Mouse (Mus musculus) limb, embryonic 12.5 days (tissue): ENCODE data around the gene Sf3a3. TPM values are rescaled to one million over a fixed set of nuclear protein-coding genes. Genes with fewer than 3 reads are reported as not detected.

Experiments
- ATAC-seq: fragments of 200-750 bp; cut with Nextera tagmentation; 2 replicates; pipeline ENCODE4 v1.8.0; 2017; ENCODE audit warnings: low read depth, moderate TSS enrichment; ENCODE audit not compliant: insufficient number of reproducible peaks, insufficient read depth, low FRiP score, low TSS enrichment
- H3K27ac ChIP-seq: fragments of 300-500 bp; sonication (generic); 2 replicates; pipeline ENCODE4 v1.5.1; 2016; ENCODE audit warnings: mild to moderate bottlenecking, moderate library complexity
- H3K27me3 ChIP-seq: fragments of 300-500 bp; sonication (generic); 2 replicates; pipeline ENCODE4 v1.6.1; 2016; ENCODE audit warnings: mild to moderate bottlenecking, moderate library complexity
- H3K36me3 ChIP-seq: fragments of 300-500 bp; sonication (generic); 2 replicates; pipeline ENCODE4 v1.6.1; 2016; ENCODE audit warnings: mild to moderate bottlenecking, moderate library complexity
- H3K4me1 ChIP-seq: fragments of 300-500 bp; sonication (generic); replicated peaks from 2 replicates; pipeline ENCODE4 v1.6.1; 2016
- H3K4me2 ChIP-seq: fragments of 300-500 bp; sonication (generic); 2 replicates; pipeline ENCODE4 v1.6.1; 2016; ENCODE audit warnings: mild to moderate bottlenecking, moderate library complexity
- H3K4me3 ChIP-seq: fragments of 300-500 bp; sonication (generic); replicated peaks from 2 replicates; pipeline ENCODE4 v1.5.1; 2016; ENCODE audit warnings: mild to moderate bottlenecking
- H3K9ac ChIP-seq: fragments of 300-500 bp; sonication (generic); replicated peaks from 2 replicates; pipeline ENCODE4 v1.6.1; 2016; ENCODE audit warnings: mild to moderate bottlenecking, moderate library complexity
- H3K9me3 ChIP-seq: fragments of 300-500 bp; sonication (generic); 2 replicates; pipeline ENCODE4 v1.6.1; 2016; ENCODE audit warnings: mild to moderate bottlenecking, moderate library complexity
- WGBS: fragments of 180-500 bp; shearing (Covaris S2); methylation state at CpG from one replicate; pipeline ENCODE4 v1.1.7; 2016; 5-methylcytosine and 5-hydroxymethylcytosine counted together
- polyA plus RNA-seq: library from polyadenylated mRNA; unstranded; fragments of >200 nt; fragmentation: Nextera tagmentation; extraction: Ambion mirVana; gene quantifications from 2 replicates; pipeline ENCODE4 v1.2.1, GENCODE M21; 2016

Sf3a3 gene
- polyA plus RNA-seq, 1 experiment from 2014 or later = 221 TPM

DNA sequence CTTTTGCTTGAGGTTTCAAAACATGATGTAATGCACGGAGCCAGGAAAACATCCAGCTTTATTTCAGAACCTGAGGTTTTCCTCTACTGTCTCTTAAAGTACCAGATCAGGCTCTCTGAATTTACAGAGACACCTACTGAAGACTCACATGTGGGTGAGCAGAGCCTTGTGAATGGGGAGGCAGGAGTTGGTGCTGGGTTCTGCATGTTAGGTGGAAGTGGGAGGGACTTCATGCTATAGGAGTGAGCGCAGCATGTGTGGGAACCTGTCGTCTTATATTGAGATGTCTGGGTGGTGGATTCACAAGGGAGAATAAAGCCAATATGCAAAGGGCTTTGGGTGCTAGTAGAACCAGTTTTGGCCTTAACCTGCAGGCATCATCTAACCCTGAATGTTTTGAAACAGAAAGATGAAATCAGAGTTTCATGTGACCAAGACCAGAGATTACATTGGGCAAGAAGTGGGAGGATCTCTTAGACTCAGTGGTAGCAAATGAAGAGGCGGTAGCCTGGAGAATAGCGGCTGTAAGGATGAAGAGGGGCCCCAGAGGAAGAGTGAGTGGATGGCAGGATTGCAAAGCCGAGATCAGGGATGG, 48.4 kb downstream of the Sf3a3 start:
- Histone ChIP-seq H3K36me3 (no peaks in the 10 kb centered on the region; the same call in 1 of the 2 replicates), H3K9me3 (no peaks in the 10 kb centered on the region), H3K9ac (no peak overlapping the region), H3K4me2 (no peak overlapping the region), H3K4me1 (no peaks in the 10 kb centered on the region), H3K27ac (no peak overlapping the region), H3K4me3 (no peak overlapping the region), H3K27me3 (no peaks in the 10 kb centered on the region)
- WGBS = 89% methylated on average over 6 of the region's 6 CpGs
- no peak for ATAC-seq

DNA sequence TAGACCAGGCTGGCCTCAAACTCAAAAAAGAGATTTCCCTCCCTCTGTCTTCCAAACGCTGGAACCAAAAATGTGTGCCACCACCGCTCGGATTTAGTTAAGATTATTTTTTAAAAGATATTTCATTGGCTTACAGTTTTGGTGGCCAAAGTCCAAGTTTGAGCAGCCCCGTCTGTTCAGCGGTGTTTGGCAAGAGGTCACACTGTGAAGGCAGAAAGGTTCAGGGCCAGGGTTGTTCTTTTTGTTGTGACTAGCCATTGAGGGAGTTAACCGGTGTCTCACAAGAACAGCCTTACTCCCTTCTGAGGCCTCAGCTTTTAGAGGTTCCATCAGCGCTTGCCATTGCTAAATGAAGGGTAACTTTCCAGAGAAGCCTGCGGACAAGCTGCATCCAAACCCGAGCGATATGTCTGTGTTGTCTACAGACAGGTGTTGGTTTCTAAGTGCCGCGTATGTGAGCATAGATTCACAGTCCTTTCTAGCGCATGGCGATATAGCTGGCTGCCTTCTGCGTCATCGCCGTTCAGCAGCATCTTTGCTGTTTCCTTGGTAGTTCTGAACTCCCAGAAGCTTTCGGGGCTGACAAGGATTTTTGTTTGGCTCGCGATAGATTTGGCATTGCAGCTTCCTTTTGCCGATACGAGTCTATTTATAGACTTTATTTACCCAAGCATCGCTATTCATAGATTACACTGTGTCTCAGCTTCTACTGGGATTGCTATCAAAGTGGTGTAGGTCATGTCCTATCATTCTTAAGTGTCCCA, 51.4 kb downstream of the Sf3a3 start:
- no peaks in the 10 kb centered on the region for H3K27me3 ChIP-seq
- no peak overlapping the region for H3K27ac ChIP-seq
- no peak overlapping the region for H3K4me2 ChIP-seq
- 93% methylated on average over 23 of the region's 23 CpGs for WGBS
- H3K4me3 ChIP-seq = no peak overlapping the region
- no peak for ATAC-seq
- H3K4me1 ChIP-seq = no peaks in the 10 kb centered on the region
- H3K9me3 ChIP-seq = no peaks in the 10 kb centered on the region
- no peaks in the 10 kb centered on the region for H3K36me3 ChIP-seq
- H3K9ac ChIP-seq = no peak overlapping the region

DNA sequence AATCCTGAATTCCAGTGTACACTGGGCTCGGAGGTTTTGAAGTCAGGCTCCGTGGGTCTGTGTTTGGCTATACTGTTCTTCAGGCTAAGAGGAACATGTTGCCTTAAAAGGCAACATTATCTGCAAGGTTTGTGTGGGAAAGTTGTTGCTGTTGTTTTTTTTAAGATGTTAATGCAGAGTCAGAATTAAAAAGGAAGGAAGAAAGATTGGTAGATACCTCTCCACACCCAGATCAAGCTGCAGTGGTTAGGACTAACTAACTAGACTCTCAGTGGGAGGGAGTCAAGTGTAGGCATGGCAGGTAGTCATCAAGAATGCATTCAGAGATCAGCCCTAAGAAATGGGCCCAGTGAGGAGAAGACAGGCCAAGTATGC, 52.0 kb downstream of the Sf3a3 start:
- no peak overlapping the region for H3K4me2 ChIP-seq
- WGBS = 96% methylated on average over 2 of the region's 2 CpGs

DNA sequence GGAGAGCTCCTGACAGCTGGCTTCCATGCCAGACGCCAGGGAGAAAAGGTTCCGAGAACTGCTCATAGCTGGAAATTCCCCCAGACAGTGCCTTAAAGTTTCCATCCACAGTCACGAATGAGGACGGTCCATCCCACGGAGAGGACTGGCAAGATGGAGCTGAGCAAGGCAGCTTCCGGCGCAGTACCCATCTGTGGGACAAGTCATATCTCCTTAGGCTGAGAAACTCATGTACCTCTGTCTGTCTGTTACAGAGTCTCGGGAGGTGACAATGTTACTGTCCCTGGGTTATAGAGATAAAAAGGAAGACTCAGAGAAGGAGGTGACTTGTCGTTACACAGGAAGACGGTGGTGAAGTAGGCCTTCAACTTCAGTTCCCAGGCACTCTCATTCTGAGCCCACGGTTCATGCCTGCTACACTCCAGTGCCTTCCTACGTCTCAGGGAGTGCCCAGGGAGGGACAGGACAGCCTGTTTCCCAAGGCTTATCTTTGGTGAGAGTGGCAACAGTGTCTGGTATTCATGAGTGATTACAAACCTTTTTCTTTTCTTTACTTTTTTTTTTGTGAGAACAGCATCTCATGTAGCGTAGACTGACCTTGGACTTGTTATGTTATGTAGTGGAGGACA, 54.5 kb downstream of the Sf3a3 start:
- WGBS = 87% methylated on average over 13 of the region's 13 CpGs
- no peak overlapping the region for H3K4me3 ChIP-seq
- H3K4me1 ChIP-seq = no peaks in the 10 kb centered on the region
- ATAC-seq = no peak
- no peak overlapping the region for H3K9ac ChIP-seq
- no peaks in the 10 kb centered on the region for H3K9me3 ChIP-seq
- H3K27ac ChIP-seq = no peak overlapping the region
- H3K27me3 ChIP-seq = no peaks in the 10 kb centered on the region
- no peaks in the 10 kb centered on the region for H3K36me3 ChIP-seq
- H3K4me2 ChIP-seq = no peak overlapping the region

More for the DNA sequence above, 52.0 kb downstream of the Sf3a3 start:
- Histone ChIP-seq H3K27ac (0 out of 2 replicates have a peak overlapping the region, but pooled peaks have one; percentile 7), H3K9ac (no peak overlapping the region), H3K4me3 (no peak overlapping the region), H3K36me3 (no peaks in the 10 kb centered on the region), H3K4me1 (no peaks in the 10 kb centered on the region), H3K9me3 (no peaks in the 10 kb centered on the region), H3K27me3 (no peaks in the 10 kb centered on the region)
- ATAC-seq = no peak

DNA sequence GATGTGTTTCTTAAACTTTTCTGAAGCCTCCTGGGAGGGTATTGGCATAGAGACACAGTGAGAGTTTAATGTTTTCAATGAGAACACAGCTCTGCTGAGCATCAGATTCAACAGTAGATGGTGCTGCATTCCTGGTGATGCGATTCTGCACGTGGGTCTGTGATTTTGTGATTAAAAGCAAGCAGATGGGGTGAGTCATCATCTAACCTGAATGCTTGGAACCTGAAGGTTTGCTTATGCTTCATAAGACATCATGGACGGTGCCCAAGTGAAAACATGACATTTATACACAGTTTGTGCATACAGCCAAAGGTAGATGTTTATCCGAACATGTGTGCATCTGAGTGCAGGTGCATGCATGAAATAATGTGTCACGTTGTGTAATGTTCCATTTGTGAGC, 56.0 kb downstream of the Sf3a3 start:
- H3K36me3 ChIP-seq = no peaks in the 10 kb centered on the region
- H3K27ac ChIP-seq = no peak overlapping the region
- no peaks in the 10 kb centered on the region for H3K4me1 ChIP-seq
- H3K4me2 ChIP-seq = no peak overlapping the region
- WGBS = 76% methylated on average over 5 of the region's 5 CpGs
- no peaks in the 10 kb centered on the region for H3K27me3 ChIP-seq
- H3K9me3 ChIP-seq = no peaks in the 10 kb centered on the region
- no peak for ATAC-seq
- H3K4me3 ChIP-seq = no peak overlapping the region
- H3K9ac ChIP-seq = no peak overlapping the region

DNA sequence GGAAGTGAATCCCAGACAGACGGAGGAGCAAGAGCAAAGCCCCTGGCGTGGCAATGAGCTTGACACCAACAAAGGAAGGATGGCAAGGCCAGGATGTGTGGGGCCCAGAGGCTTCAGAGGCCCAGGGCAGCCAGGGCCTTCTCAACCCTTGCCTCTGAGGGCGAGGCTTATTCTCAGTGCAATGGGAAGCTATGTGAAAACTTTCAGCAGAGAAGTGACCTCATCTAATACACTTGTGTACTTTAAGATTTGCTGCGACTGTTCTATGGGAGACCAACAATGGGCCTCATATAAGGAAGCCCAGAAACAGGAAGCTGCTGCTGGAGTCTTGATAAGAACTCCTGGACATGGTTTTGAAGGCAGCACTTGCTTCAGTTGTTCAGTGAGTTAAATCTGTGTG, 57.5 kb downstream of the Sf3a3 start:
- 72% methylated on average over 4 of the region's 4 CpGs for WGBS

DNA sequence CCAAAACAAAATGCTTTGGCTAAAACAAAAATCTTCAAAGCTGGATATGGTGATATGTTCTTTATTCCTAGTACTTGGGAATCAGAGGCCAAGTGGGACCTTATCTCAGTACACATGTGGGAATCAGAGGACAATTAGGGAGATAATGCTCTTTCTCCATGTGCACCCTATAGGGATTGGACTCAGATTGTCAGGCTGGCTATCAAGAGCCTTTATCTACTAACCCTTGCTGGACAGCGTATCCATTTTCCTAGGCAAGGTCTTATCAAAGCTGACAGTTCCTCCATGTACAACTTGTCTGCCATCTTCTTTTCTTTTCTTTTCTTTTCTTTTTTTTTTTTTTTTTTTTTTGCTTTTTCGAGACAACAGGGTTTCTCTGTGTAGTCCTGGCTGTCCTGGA, 58.9 kb downstream of the Sf3a3 start:
- peaks cover under 1% of the 10 kb centered on the region; the same call in 1 of the 2 replicates for H3K36me3 ChIP-seq
- H3K9ac ChIP-seq = no peak overlapping the region
- no peak overlapping the region for H3K27ac ChIP-seq
- H3K27me3 ChIP-seq = no peaks in the 10 kb centered on the region
- H3K4me1 ChIP-seq = no peaks in the 10 kb centered on the region
- H3K4me2 ChIP-seq = no peak overlapping the region
- H3K4me3 ChIP-seq = no peak overlapping the region
- 56% methylated on average over 2 of the region's 2 CpGs for WGBS
- H3K9me3 ChIP-seq = no peaks in the 10 kb centered on the region
- no peak for ATAC-seq

More for the DNA sequence above, 57.5 kb downstream of the Sf3a3 start:
- no peak for ATAC-seq
- Histone ChIP-seq H3K4me1 (no peaks in the 10 kb centered on the region), H3K27ac (no peak overlapping the region), H3K4me2 (no peak overlapping the region), H3K9me3 (no peaks in the 10 kb centered on the region), H3K36me3 (no peaks in the 10 kb centered on the region), H3K9ac (no peak overlapping the region), H3K4me3 (no peak overlapping the region), H3K27me3 (no peaks in the 10 kb centered on the region)

DNA sequence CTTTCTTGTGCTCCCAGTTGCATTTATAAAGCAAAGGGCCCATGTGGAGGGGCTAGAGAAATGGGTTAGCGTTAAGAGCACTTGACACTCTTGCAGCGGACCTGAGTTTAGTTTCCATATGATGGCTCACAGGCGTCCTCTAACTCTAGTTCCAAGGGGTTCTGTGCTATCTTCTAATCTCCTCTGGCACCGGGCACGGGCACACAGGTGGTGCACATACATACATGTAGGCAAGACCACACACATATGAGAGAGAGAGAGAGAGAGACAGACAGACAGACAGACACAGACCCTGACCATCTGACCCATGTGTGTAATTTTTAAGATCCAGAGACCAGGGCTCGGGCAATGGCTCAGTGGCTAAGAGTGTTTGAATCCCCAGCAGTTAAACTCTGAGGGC, 59.4 kb downstream of the Sf3a3 start:
- H3K27ac ChIP-seq = no peak overlapping the region
- no peak overlapping the region for H3K9ac ChIP-seq
- 89% methylated on average over 6 of the region's 6 CpGs for WGBS
- no peak overlapping the region for H3K4me3 ChIP-seq
- H3K4me2 ChIP-seq = no peak overlapping the region
- ATAC-seq = no peak
- peaks cover 6% of the 10 kb centered on the region for H3K36me3 ChIP-seq
- H3K9me3 ChIP-seq = no peaks in the 10 kb centered on the region
- no peaks in the 10 kb centered on the region for H3K27me3 ChIP-seq
- no peaks in the 10 kb centered on the region for H3K4me1 ChIP-seq

DNA sequence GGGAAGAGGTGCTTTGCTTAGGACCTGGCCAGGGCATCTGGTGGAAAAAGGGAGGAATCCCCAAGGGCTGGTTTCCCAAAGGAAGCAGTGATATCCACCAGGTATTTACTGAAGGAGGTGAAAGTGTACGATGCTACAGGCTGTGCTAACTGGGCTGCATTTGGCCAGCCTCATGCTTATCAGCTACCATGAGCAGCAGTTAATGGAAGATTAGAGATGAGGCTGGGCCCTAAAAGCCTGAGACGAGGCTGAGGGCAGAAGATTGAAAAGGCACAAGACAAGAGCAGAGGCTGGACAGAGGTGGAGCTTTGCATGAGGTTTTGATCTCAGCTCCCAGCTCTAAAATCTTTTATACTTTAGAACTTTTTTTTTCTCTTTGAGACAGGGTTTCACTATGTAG, 59.9 kb downstream of the Sf3a3 start:
- no peak for ATAC-seq
- Histone ChIP-seq H3K4me2 (no peak overlapping the region), H3K4me3 (no peak overlapping the region), H3K9me3 (no peaks in the 10 kb centered on the region), H3K27me3 (no peaks in the 10 kb centered on the region), H3K9ac (no peak overlapping the region), H3K36me3 (peaks cover 10% of the 10 kb centered on the region), H3K27ac (no peak overlapping the region), H3K4me1 (no peaks in the 10 kb centered on the region)
- 77% methylated on average over 2 of the region's 2 CpGs for WGBS

DNA sequence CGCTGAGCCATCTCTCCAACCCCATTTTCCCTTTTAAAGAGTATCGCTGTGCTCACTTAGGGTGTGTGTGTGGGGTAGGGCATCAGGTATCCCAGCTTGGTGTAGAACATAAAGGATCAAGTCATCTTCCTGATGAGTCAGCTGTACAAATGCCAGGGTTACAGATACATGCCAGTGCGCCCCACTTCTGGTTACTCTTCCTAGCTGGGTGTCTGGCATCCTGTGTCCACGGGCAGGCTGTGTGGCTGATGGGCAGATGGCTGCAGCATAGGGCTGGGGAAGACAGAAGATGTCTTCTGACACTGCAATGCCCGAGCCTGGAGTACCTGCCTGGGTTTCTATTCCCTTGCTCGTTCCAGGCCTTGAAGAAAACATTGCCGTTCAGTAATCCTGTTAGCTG, 66.8 kb downstream of the Sf3a3 start:
- no peaks in the 10 kb centered on the region for H3K27me3 ChIP-seq
- no peak overlapping the region for H3K9ac ChIP-seq
- WGBS = 91% methylated on average over 7 of the region's 7 CpGs
- H3K4me3 ChIP-seq = no peak overlapping the region
- H3K36me3 ChIP-seq = peaks cover 65% of the 10 kb centered on the region
- H3K4me1 ChIP-seq = no peaks in the 10 kb centered on the region
- no peak for ATAC-seq
- H3K4me2 ChIP-seq = no peak overlapping the region
- H3K9me3 ChIP-seq = no peaks in the 10 kb centered on the region
- no peak overlapping the region for H3K27ac ChIP-seq
